Mouse (Mus musculus) liver, embryonic 11.5 days (tissue): ENCODE measurements around the gene Nmur1. TPM values are rescaled to one million over a fixed set of nuclear protein-coding genes. Genes with fewer than 3 reads are reported as not detected.

Experiments
- ATAC-seq: fragments of 200-750 bp; cut with Nextera tagmentation; replicated peaks from 2 replicates; pipeline ENCODE4 v1.8.0; 2017; ENCODE audit warnings: moderate number of reproducible peaks, mild to moderate bottlenecking, moderate TSS enrichment, moderate library complexity; ENCODE audit not compliant: low FRiP score
- DNase-seq: peaks from one replicate; pipeline ENCODE4 v3.0.0-alpha.2; 2017; ENCODE audit warnings: low spot score
- H3K27ac ChIP-seq: fragments of 300-500 bp; sonication (generic); 2 replicates; pipeline ENCODE4 v1.5.1; 2014; ENCODE audit warnings: mild to moderate bottlenecking, low read depth, low read length, control low read depth
- H3K27me3 ChIP-seq: fragments of 300-500 bp; sonication (generic); replicated peaks from 2 replicates; pipeline ENCODE4 v1.6.1; 2014; ENCODE audit warnings: low read length, mixed read lengths; ENCODE audit not compliant: control insufficient read depth, insufficient read depth
- H3K36me3 ChIP-seq: fragments of 300-500 bp; sonication (generic); 2 replicates; pipeline ENCODE4 v1.6.1; 2014; ENCODE audit warnings: mild to moderate bottlenecking, low read length, moderate library complexity, mixed read lengths; ENCODE audit not compliant: control insufficient read depth, insufficient read depth
- H3K4me1 ChIP-seq: fragments of 300-500 bp; sonication (generic); replicated peaks from 2 replicates; pipeline ENCODE4 v1.6.1; 2014; ENCODE audit warnings: low read length, mixed read lengths; ENCODE audit not compliant: control insufficient read depth, insufficient read depth
- H3K4me2 ChIP-seq: fragments of 300-500 bp; sonication (generic); 2 replicates; pipeline ENCODE4 v1.6.1; 2014; ENCODE audit warnings: mild to moderate bottlenecking, control low read depth, moderate library complexity
- H3K4me3 ChIP-seq: fragments of 300-500 bp; sonication (generic); 2 replicates; pipeline ENCODE4 v1.5.1; 2014; ENCODE audit warnings: low read depth, low read length, control low read depth
- H3K9ac ChIP-seq: fragments of 300-500 bp; sonication (generic); 2 replicates; pipeline ENCODE4 v1.6.1; 2014; ENCODE audit warnings: low read depth, low read length, control low read depth
- H3K9me3 ChIP-seq: fragments of 300-500 bp; sonication (generic); 2 replicates; pipeline ENCODE4 v1.6.1; 2016; ENCODE audit warnings: low read length, inconsistent platforms, mixed read lengths; ENCODE audit not compliant: control insufficient read depth
- WGBS: fragments of 180-500 bp; shearing (Covaris S2); extraction: QIAGEN DNeasy Blood & Tissue Kit; methylation state at CpG from one replicate; pipeline ENCODE4 v1.1.7; 2014; 5-methylcytosine and 5-hydroxymethylcytosine counted together
- polyA plus RNA-seq: library from polyadenylated mRNA; unstranded; fragments of >200 nt; fragmentation: Nextera tagmentation; extraction: Ambion mirVana; gene quantifications from 2 replicates; pipeline ENCODE4 v1.2.1, GENCODE M21; 2014

Nmur1 gene
- polyA plus RNA-seq, 1 experiment from 2014 or later: not detected

DNA sequence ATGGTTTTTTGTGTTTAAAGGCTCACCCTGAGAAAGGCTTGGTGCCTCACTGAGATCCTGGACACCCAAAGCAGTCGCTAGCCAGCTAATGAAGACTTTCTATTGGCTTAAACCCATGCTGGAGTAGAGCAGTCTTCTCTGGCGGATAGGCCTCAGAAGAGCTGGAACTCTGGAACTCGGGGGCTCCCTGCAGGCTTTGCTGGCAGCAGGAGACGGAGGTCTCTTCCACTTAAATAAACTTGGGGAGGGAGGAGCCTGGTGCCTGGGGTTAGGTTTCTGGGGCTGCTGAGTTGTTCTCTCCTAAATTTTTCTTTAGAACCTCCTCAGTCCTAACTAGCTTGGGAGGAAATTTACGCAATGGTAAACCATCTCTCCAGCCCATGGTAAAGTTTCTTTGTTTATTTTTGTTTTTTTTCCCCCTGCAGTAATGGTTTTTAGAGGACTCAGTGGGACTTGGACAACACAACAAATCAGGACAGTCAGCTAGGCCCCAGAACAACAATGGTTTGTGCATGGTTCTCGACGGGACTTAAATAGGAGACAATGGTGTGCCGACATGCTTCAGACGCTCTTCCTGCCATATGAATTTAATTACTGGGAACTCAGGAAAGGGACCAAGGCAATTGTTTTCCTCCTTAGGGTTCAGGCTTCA, 38.3 kb upstream of the Nmur1 start:
- 74% methylated on average over 9 of the region's 9 CpGs for WGBS
- Histone ChIP-seq H3K9ac (0 out of 2 replicates have a peak overlapping the region, but pooled peaks have one; percentile 1), H3K4me2 (no peak overlapping the region), H3K9me3 (no peaks in the 10 kb centered on the region), H3K4me1 (0 out of 2 replicates have a peak, but pooled peaks cover 2% of the 10 kb centered on the region), H3K36me3 (no peaks in the 10 kb centered on the region), H3K27me3 (no peaks in the 10 kb centered on the region), H3K4me3 (no peak overlapping the region), H3K27ac (no peak overlapping the region)
- DNase-seq (no peak), ATAC-seq (no peak)

DNA sequence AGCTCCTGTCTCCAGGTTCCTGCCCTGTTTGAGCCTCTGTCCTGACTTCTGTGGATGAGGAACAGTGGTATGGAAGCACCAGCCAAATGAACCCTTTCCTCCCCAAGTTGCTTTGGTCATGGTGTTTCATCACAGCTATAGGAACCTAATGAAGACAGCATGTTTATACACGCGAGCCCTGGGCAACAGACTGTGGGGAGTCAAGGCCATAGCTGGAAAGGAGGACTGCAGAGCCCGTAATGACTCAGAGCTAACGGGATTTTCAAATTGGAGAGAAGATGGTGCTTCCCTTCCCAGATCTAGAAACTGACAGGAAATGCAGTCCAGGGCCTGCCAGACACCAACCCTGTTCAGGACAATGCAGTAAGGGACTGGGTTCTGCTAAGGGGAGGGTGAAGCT, 33.3 kb upstream of the Nmur1 start:
- Histone ChIP-seq H3K9me3 (no peaks in the 10 kb centered on the region), H3K27me3 (no peaks in the 10 kb centered on the region), H3K27ac (no peak overlapping the region), H3K4me3 (no peak overlapping the region), H3K4me2 (no peak overlapping the region), H3K4me1 (0 out of 2 replicates have a peak, but pooled peaks cover 2% of the 10 kb centered on the region), H3K36me3 (no peaks in the 10 kb centered on the region), H3K9ac (no peak overlapping the region)
- WGBS: 84% methylated on average over 4 of the region's 4 CpGs
- ATAC-seq (no peak), DNase-seq (no peak)

DNA sequence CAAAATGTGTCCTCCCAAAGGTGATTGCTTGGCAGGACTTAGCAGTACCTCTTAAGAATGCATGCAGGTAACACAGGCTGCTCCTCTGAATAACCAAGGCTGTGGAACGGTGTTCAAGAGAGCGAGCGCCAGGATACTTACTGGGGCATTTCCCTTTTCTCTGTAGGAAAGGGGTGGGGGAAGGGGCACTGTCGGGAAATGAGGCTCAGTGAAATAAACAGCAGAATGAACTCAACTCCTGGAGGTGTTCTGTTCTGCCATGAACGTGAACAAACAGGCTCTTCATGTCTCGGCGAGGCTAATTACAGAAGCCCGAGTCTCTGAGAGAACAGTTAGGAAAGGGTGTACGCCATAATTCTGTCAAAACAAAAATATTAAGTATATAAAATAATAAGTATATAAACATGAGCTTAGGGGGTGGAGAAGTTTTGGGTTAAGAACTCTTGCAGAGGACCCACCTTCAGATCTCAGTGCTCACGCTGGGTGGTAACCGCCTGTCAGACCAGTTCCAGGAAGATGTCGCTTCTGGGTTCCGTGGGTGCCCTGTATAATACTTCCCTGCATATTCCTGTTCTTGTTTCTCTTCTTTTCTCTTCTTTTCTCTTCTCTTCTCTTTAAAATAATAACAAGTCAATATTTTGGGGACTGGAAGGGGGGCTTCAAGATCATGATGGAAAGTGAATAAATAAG, 31.0 kb upstream of the Nmur1 start:
- no peaks in the 10 kb centered on the region for H3K9me3 ChIP-seq
- ATAC-seq: no peak
- no peak for DNase-seq
- H3K27ac ChIP-seq: no peak overlapping the region
- H3K9ac ChIP-seq: no peak overlapping the region
- 52% methylated on average over 13 of the region's 13 CpGs for whole genome bisulfite sequencing
- peak overlapping the region; percentile 23 for H3K4me2 ChIP-seq
- no peak overlapping the region for H3K4me3 ChIP-seq
- no peaks in the 10 kb centered on the region for H3K36me3 ChIP-seq
- H3K27me3 ChIP-seq: no peaks in the 10 kb centered on the region
- H3K4me1 ChIP-seq: 0 out of 2 replicates have a peak, but pooled peaks cover 2% of the 10 kb centered on the region

DNA sequence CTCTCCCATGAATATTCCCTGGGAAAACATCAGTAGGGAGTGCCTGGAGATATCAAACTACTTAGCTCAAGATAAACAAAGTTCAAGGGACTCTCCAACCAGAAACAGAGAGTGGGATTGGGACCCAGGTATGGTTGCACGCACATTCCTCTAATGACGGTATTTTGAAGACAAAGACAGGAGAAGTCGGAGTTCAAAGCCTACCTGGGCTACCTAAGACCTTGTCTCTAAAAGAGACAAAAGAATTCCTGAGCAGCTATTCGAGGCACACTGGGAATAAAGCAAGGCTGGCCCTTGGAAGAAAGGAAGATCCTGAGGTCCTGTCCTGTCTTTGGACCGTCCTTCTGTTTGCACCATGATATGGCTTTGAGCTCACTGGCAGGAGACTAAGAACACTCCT, 26.7 kb upstream of the Nmur1 start:
- H3K4me2 ChIP-seq: no peak overlapping the region
- no peak overlapping the region for H3K9ac ChIP-seq
- H3K4me1 ChIP-seq: peaks cover 3% of the 10 kb centered on the region; the same call in 1 of the 2 replicates
- no peak overlapping the region for H3K4me3 ChIP-seq
- WGBS: 69% methylated on average over 5 of the region's 5 CpGs
- no peak for DNase-seq
- no peaks in the 10 kb centered on the region for H3K27me3 ChIP-seq
- no peaks in the 10 kb centered on the region for H3K36me3 ChIP-seq
- ATAC-seq: no peak
- no peaks in the 10 kb centered on the region for H3K9me3 ChIP-seq
- no peak overlapping the region for H3K27ac ChIP-seq

DNA sequence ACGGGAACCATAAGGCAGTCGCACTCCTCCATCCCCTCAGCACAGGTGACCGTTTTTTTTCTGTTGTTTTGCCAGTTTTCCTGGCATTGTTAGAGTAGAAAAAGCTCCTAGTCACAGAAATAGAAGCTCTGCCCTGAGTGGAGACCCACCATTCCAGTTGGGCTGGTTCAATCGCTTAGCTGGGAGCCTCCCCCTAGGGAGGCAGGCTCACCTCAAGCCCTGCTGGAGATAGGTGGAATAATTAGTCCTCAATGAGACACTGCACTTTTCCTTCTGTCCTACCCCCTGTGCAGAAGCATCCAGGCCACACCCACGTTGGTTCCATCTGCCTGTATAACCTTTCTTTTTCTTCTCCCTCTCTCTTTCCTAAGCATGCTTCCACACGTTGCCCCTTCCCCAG, 23.9 kb upstream of the Nmur1 start:
- Histone ChIP-seq H3K4me1 (peaks cover 7% of the 10 kb centered on the region), H3K27me3 (no peaks in the 10 kb centered on the region), H3K9me3 (no peaks in the 10 kb centered on the region), H3K4me2 (no peak overlapping the region), H3K9ac (no peak overlapping the region), H3K4me3 (no peak overlapping the region), H3K27ac (no peak overlapping the region), H3K36me3 (no peaks in the 10 kb centered on the region)
- WGBS: 52% methylated on average over 6 of the region's 6 CpGs
- no peak for DNase-seq
- no peak for ATAC-seq

DNA sequence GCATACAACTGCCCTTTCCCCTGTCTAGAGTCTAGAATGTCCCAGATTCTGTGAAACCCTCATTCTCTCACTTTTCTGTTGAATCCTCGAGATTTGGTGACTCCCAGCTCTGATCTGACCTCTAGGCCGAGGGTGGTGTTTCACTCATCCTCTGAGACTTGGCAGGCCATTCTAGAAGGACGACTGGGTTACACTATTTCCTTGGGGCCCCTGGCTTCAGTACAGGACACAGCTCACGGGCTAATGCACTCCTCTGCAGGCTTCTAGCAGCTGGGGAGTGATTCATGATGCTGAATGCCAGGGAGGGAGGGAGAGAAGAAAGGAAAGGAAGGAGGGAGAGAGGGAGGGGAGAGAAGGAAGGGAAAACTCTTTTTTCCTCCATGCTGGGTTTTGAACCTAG, 22.2 kb upstream of the Nmur1 start:
- DNase-seq (no peak), ATAC-seq (no peak)
- Histone ChIP-seq H3K4me3 (no peak overlapping the region), H3K9me3 (no peaks in the 10 kb centered on the region), H3K4me2 (no peak overlapping the region), H3K27ac (no peak overlapping the region), H3K4me1 (peaks cover 18% of the 10 kb centered on the region), H3K36me3 (no peaks in the 10 kb centered on the region), H3K9ac (no peak overlapping the region), H3K27me3 (no peaks in the 10 kb centered on the region)
- WGBS: 39% methylated on average over 4 of the region's 4 CpGs

DNA sequence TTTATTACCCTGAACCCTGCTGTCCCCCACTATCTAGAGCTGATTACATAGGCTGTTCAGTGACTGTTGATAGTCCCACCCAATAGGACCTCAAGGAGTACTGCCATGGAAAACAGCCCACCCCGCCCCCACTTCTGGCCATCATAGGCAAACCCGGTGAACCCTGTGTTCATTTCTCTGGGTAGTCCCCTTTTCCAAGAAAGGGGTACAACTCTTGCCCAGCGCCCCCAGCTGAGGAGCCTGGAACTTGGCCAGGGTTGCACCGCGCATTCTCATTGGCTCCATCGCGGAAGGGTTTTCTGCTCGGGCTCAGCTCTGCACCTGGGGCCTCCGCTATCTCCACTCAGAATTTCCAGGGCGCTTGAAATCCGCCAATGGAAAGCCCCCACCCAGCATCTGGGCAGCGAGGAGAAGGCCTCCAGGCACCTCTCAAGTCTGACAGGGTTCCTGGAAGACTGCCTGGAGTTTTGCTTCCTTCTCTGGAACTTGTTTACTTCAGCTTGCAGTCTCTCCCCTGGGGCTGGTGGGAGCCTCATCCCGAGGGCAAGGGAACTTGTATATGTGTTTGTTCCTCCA, 21.7 kb upstream of the Nmur1 start:
- H3K9ac ChIP-seq: no peak overlapping the region

DNA sequence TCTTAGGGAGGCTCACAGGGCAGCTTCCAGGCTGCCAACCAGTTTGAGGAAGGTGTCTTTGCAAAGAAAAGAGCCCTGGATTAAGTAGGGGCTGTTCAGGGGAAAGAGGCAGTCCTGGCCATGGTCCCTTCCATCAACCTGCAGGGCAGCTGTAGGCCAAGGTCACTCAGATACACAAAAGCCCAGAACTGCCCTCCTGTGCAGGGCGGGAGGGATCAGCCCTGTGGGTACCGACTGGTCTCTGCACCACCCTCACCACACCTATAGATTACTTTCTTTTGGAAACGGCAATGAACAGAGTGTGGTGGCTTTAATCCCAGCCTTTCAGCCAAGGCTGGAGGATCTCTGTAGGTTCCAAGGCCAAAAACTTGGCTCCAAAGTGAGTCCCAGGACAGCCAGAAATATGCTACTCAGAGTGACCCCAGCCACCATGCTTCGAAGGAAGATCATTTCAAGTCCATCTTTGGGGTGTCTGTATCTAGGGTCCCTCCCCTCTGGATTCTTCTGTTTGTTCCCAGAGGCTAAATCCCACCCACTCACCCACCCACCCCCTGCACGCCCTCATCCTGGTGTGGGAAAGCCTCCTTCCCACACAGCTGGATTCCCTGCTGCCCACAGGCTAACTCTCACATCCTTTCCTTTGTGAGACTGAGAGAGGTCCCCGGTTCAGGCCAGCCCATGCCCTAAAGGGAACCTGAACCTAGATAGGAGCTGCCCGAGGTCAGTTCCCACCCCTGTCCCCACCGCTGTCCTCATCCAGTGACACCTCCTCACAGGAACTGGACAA, 17.6 kb upstream of the Nmur1 start:
- DNase-seq (peak; percentile 46), ATAC-seq (no peak)
- H3K27ac ChIP-seq: peak overlapping the region; percentile 98
- H3K9me3 ChIP-seq: no peaks in the 10 kb centered on the region
- H3K4me1 ChIP-seq: peaks cover 34% of the 10 kb centered on the region
- H3K27me3 ChIP-seq: 0 out of 2 replicates have a peak, but pooled peaks cover 3% of the 10 kb centered on the region
- no peaks in the 10 kb centered on the region for H3K36me3 ChIP-seq
- H3K4me2 ChIP-seq: peak overlapping the region; percentile 95
- WGBS: 51% methylated on average over 8 of the region's 8 CpGs
- peak overlapping the region; percentile 59 for H3K4me3 ChIP-seq
- peak overlapping the region; percentile 96 for H3K9ac ChIP-seq

More for the DNA sequence above, 21.7 kb upstream of the Nmur1 start:
- WGBS: 49% methylated on average over 13 of the region's 13 CpGs
- no peak overlapping the region for H3K4me3 ChIP-seq
- H3K4me1 ChIP-seq: peaks cover 23% of the 10 kb centered on the region
- H3K27ac ChIP-seq: 0 out of 2 replicates have a peak overlapping the region, but pooled peaks have one; percentile 19
- H3K9me3 ChIP-seq: no peaks in the 10 kb centered on the region
- H3K36me3 ChIP-seq: no peaks in the 10 kb centered on the region
- DNase-seq (no peak), ATAC-seq (no peak)
- no peaks in the 10 kb centered on the region for H3K27me3 ChIP-seq
- H3K4me2 ChIP-seq: 0 out of 2 replicates have a peak overlapping the region, but pooled peaks have one; percentile 1
